Mouse (Mus musculus): ENCODE data around the gene Atp2b1.
"Not testable (repeated sequence)": the region's sequence is repeated elsewhere in the genome, so short reads cannot be mapped to it uniquely, and the experiment has no call there.

The Atp2b1 gene

GRCm38 (mm10) chr10:98962092-98962491 lies 47.9 kb downstream of the Atp2b1 start:
- no peak for DNase-seq (ENCODE audit: low spot score in 2 of 2)

- no peak for DNase-seq (ENCODE audit: low spot score in 2 of 2)
Observed at GRCm38 (mm10) chr10:98966407-98967215, 52.4 kb downstream of the Atp2b1 start.

GRCm38 (mm10) chr10:98967240-98967891 lies 53.2 kb downstream of the Atp2b1 start:
- DNase-seq (ENCODE audit: low spot score in 2 of 2), result no peak

- DNase-seq (ENCODE audit: low spot score in 2 of 2), result no peak
Observed at GRCm38 (mm10) chr10:98970917-98971316, 56.7 kb downstream of the Atp2b1 start.

GRCm38 (mm10) chr10:98972359-98972758 lies 58.2 kb downstream of the Atp2b1 start:
- DNase-seq (ENCODE audit: low spot score in 2 of 2), result peak; percentile 19 to 56

- DNase-seq (ENCODE audit: low spot score in 2 of 2), result no peak
Observed at GRCm38 (mm10) chr10:98972912-98973605, 58.9 kb downstream of the Atp2b1 start.

GRCm38 (mm10) chr10:98974645-98975044 lies 60.4 kb downstream of the Atp2b1 start:
- DNase-seq (ENCODE audit: low spot score in 2 of 2), result no peak

GRCm38 (mm10) chr10:98975611-98976010 lies 61.4 kb downstream of the Atp2b1 start:
- no peak for DNase-seq (ENCODE audit: low spot score in 2 of 2)

GRCm38 (mm10) chr10:98976877-98977494 lies 62.8 kb downstream of the Atp2b1 start:
- DNase-seq (ENCODE audit: low spot score in 2 of 2), result no peak

- no peak for DNase-seq (ENCODE audit: low spot score in 2 of 2)
Observed at GRCm38 (mm10) chr10:98978766-98979165, 64.6 kb downstream of the Atp2b1 start.

GRCm38 (mm10) chr10:98979296-98979695 lies 65.1 kb downstream of the Atp2b1 start:
- DNase-seq (ENCODE audit: low spot score in 2 of 2), result no peak

GRCm38 (mm10) chr10:98979951-98980350 lies 65.7 kb downstream of the Atp2b1 start:
- DNase-seq (ENCODE audit: low spot score in 2 of 2), result no peak

- DNase-seq (ENCODE audit: low spot score in 2 of 2), result no peak
Observed at GRCm38 (mm10) chr10:98991964-98992363, 77.8 kb downstream of the Atp2b1 start.

- no peak for DNase-seq (ENCODE audit: low spot score in 2 of 2)
Observed at GRCm38 (mm10) chr10:98993186-98993585, 79.0 kb downstream of the Atp2b1 start.

GRCm38 (mm10) chr10:98995016-98995747 lies 81.0 kb downstream of the Atp2b1 start:
- not testable (repeated sequence) for DNase-seq (ENCODE audit: low spot score in 2 of 2)

GRCm38 (mm10) chr10:99004866-99005265 lies 90.7 kb downstream of the Atp2b1 start:
- no peak for DNase-seq (ENCODE audit: low spot score in 2 of 2)

GRCm38 (mm10) chr10:99011084-99011483 lies 96.9 kb downstream of the Atp2b1 start:
- no peak for DNase-seq (ENCODE audit: low spot score in 2 of 2)

- no peak for DNase-seq (ENCODE audit: low spot score in 2 of 2)
Observed at GRCm38 (mm10) chr10:99012086-99012485, 97.9 kb downstream of the Atp2b1 start.

- DNase-seq (ENCODE audit: low spot score in 2 of 2), result no peak
Observed at GRCm38 (mm10) chr10:99014737-99015136, 100.5 kb downstream of the Atp2b1 start.

- DNase-seq (ENCODE audit: low spot score in 2 of 2), result no peak
Observed at GRCm38 (mm10) chr10:99016996-99017395, 102.8 kb downstream of the Atp2b1 start.

- DNase-seq (ENCODE audit: low spot score in 2 of 2), result no peak
Observed at GRCm38 (mm10) chr10:99027462-99027861, 113.3 kb downstream of the Atp2b1 start.

All from heart, adult 9 months (tissue).